Mouse (Mus musculus): ENCODE results near the gene Slc19a2. TPM values are rescaled to one million over a fixed set of nuclear protein-coding genes. Genes with fewer than 3 reads are reported as not detected.

Gene Slc19a2
- polyA plus RNA-seq, 2 experiments, result 9.7 to 10.0 TPM

- no peak for ATAC-seq (ENCODE audit: low FRiP score, low read depth)
- H3K4me1 ChIP-seq (ENCODE audit: control insufficient read depth, insufficient read depth, low read length), result peaks cover 1% of the 10 kb centered on the region; the same call in 1 of the 2 replicates
- TF ChIP-seq POLR2A (IDR thresholded peaks at IDR 0.05; ENCODE audit: borderline replicate concordance, extremely low read depth, insufficient read depth, insufficient read length), result no peak
- H3K9me3 ChIP-seq (ENCODE audit: control insufficient read depth, low read length), result no peaks in the 10 kb centered on the region
- no peak overlapping the region for H3K4me2 ChIP-seq (replicated peaks; ENCODE audit: low read depth, low read length, severe bottlenecking)
- H3K36me3 ChIP-seq (ENCODE audit: control insufficient read depth, insufficient read depth, low read length), result no peaks in the 10 kb centered on the region
- no peaks in the 10 kb centered on the region for H3K27me3 ChIP-seq (ENCODE audit: control insufficient read depth, insufficient read depth, low read length)
- no peak overlapping the region for H3K4me3 ChIP-seq (replicated peaks; ENCODE audit: low read length)
- WGBS, result 56% methylated on average over 8 of the region's 8 CpGs
- peak; percentile 27 for DNase-seq (ENCODE audit: low spot score)
- no peak overlapping the region for H3K9ac ChIP-seq (ENCODE audit: low read depth, low read length, severe bottlenecking)
- H3K27ac ChIP-seq (replicated peaks; ENCODE audit: low read depth, low read length), result no peak overlapping the region
These were observed 6.0 kb upstream of the Slc19a2 start for GRCm38 (mm10) chr1:164242809-164243208.

- H3K4me2 ChIP-seq (replicated peaks; ENCODE audit: low read depth, low read length, severe bottlenecking), result peak overlapping the region; percentile 85; the same call in 1 of the 2 replicates
- no peak for ATAC-seq (ENCODE audit: low FRiP score, low read depth)
- H3K27ac ChIP-seq (replicated peaks; ENCODE audit: low read depth, low read length), result no peak overlapping the region
- 0 out of 2 replicates have a peak, but pooled peaks cover 4% of the 10 kb centered on the region for H3K27me3 ChIP-seq (ENCODE audit: control insufficient read depth, insufficient read depth, low read length)
- peaks cover 14% of the 10 kb centered on the region for H3K4me1 ChIP-seq (ENCODE audit: control insufficient read depth, insufficient read depth, low read length)
- peak; percentile 2 for DNase-seq (ENCODE audit: low spot score)
- no peaks in the 10 kb centered on the region for H3K9me3 ChIP-seq (ENCODE audit: control insufficient read depth, low read length)
- no peak for TF ChIP-seq POLR2A (IDR thresholded peaks at IDR 0.05; ENCODE audit: borderline replicate concordance, extremely low read depth, insufficient read depth, insufficient read length)
- WGBS, result 47% methylated on average over 8 of the region's 8 CpGs
- no peaks in the 10 kb centered on the region for H3K36me3 ChIP-seq (ENCODE audit: control insufficient read depth, insufficient read depth, low read length)
- H3K4me3 ChIP-seq (replicated peaks; ENCODE audit: low read length), result no peak overlapping the region
- H3K9ac ChIP-seq (ENCODE audit: low read depth, low read length, severe bottlenecking), result no peak overlapping the region
These were observed 1.4 kb upstream of the Slc19a2 start for GRCm38 (mm10) chr1:164247442-164247841.

GRCm38 (mm10) chr1:164247971-164248370 is 875 bp upstream of the Slc19a2 start:
- no peak for TF ChIP-seq POLR2A (IDR thresholded peaks at IDR 0.05; ENCODE audit: borderline replicate concordance, extremely low read depth, insufficient read depth, insufficient read length)
- Histone ChIP-seq H3K9me3 (ENCODE audit: control insufficient read depth, low read length) (no peaks in the 10 kb centered on the region), H3K36me3 (ENCODE audit: control insufficient read depth, insufficient read depth, low read length) (no peaks in the 10 kb centered on the region), H3K4me1 (ENCODE audit: control insufficient read depth, insufficient read depth, low read length) (peaks cover 14% of the 10 kb centered on the region), H3K4me3 (replicated peaks; ENCODE audit: low read length) (peak overlapping the region; percentile 76), H3K27me3 (ENCODE audit: control insufficient read depth, insufficient read depth, low read length) (0 out of 2 replicates have a peak, but pooled peaks cover 4% of the 10 kb centered on the region), H3K9ac (ENCODE audit: low read depth, low read length, severe bottlenecking) (peak overlapping the region; percentile 49), H3K27ac (replicated peaks; ENCODE audit: low read depth, low read length) (no peak overlapping the region), H3K4me2 (replicated peaks; ENCODE audit: low read depth, low read length, severe bottlenecking) (peak overlapping the region; percentile 85)
- WGBS, result 13% methylated on average over 10 of the region's 10 CpGs
- DNase-seq (ENCODE audit: low spot score) (peak; percentile 3), ATAC-seq (ENCODE audit: low FRiP score, low read depth) (no peak)

GRCm38 (mm10) chr1:164249332-164249711 is 476 bp downstream of the Slc19a2 start:
- H3K9me3 ChIP-seq (ENCODE audit: control insufficient read depth, low read length), result no peaks in the 10 kb centered on the region
- peaks cover 14% of the 10 kb centered on the region for H3K4me1 ChIP-seq (ENCODE audit: control insufficient read depth, insufficient read depth, low read length)
- 0 out of 2 replicates have a peak overlapping the region, but pooled peaks have one; percentile 38 for H3K27ac ChIP-seq (replicated peaks; ENCODE audit: low read depth, low read length)
- H3K4me2 ChIP-seq (replicated peaks; ENCODE audit: low read depth, low read length, severe bottlenecking), result peak overlapping the region; percentile 85
- under 1% methylated on average over 28 of the region's 33 CpGs for WGBS
- no peaks in the 10 kb centered on the region for H3K36me3 ChIP-seq (ENCODE audit: control insufficient read depth, insufficient read depth, low read length)
- peak overlapping the region; percentile 65 for H3K9ac ChIP-seq (ENCODE audit: low read depth, low read length, severe bottlenecking)
- 0 out of 2 replicates have a peak, but pooled peaks cover 4% of the 10 kb centered on the region for H3K27me3 ChIP-seq (ENCODE audit: control insufficient read depth, insufficient read depth, low read length)
- ATAC-seq (ENCODE audit: low FRiP score, low read depth) (no peak), DNase-seq (ENCODE audit: low spot score) (peak; percentile 13)
- peak overlapping the region; percentile 76 for H3K4me3 ChIP-seq (replicated peaks; ENCODE audit: low read length)
- no peak for TF ChIP-seq POLR2A (IDR thresholded peaks at IDR 0.05; ENCODE audit: borderline replicate concordance, extremely low read depth, insufficient read depth, insufficient read length)

GRCm38 (mm10) chr1:164250391-164251150 is 1.7 kb downstream of the Slc19a2 start:
- no peak for TF ChIP-seq POLR2A (IDR thresholded peaks at IDR 0.05; ENCODE audit: borderline replicate concordance, extremely low read depth, insufficient read depth, insufficient read length)
- no peaks in the 10 kb centered on the region for H3K9me3 ChIP-seq (ENCODE audit: control insufficient read depth, low read length)
- no peak overlapping the region for H3K27ac ChIP-seq (replicated peaks; ENCODE audit: low read depth, low read length)
- H3K27me3 ChIP-seq (ENCODE audit: control insufficient read depth, insufficient read depth, low read length), result 0 out of 2 replicates have a peak, but pooled peaks cover 4% of the 10 kb centered on the region
- no peak for ATAC-seq (ENCODE audit: low FRiP score, low read depth)
- 54% methylated on average over 8 of the region's 8 CpGs for WGBS
- no peaks in the 10 kb centered on the region for H3K36me3 ChIP-seq (ENCODE audit: control insufficient read depth, insufficient read depth, low read length)
- peak overlapping the region; percentile 85 for H3K4me2 ChIP-seq (replicated peaks; ENCODE audit: low read depth, low read length, severe bottlenecking)
- peak overlapping the region; percentile 76 for H3K4me3 ChIP-seq (replicated peaks; ENCODE audit: low read length)
- no peak overlapping the region for H3K9ac ChIP-seq (ENCODE audit: low read depth, low read length, severe bottlenecking)
- DNase-seq (ENCODE audit: low spot score), result peak; percentile 8
- H3K4me1 ChIP-seq (ENCODE audit: control insufficient read depth, insufficient read depth, low read length), result peaks cover 14% of the 10 kb centered on the region

Data from limb, embryonic 14.5 days (tissue).